Mouse (Mus musculus) E14TG2a.4 (cell line): ENCODE data around the gene Tnnt2.
A peak's percentile ranks its signal among the peaks of the same experiment; 100 is the strongest.

Source experiments
- H3K27me3 ChIP-seq: 2 replicates; pipeline ENCODE4 v1.6.1; 2014; ENCODE audit warnings: low read length, control low read depth; ENCODE audit not compliant: insufficient read depth
- H3K36me3 ChIP-seq: 2 replicates; pipeline ENCODE4 v1.6.1; 2014; ENCODE audit warnings: low read length, control low read depth; ENCODE audit not compliant: insufficient read depth
- H3K4me1 ChIP-seq: replicated peaks from 2 replicates; pipeline ENCODE4 v1.6.1; 2014; ENCODE audit warnings: low read depth, low read length, control low read depth
- H3K4me3 ChIP-seq: replicated peaks from 2 replicates; pipeline ENCODE4 v1.5.1; 2014; ENCODE audit warnings: mild to moderate bottlenecking, low read length
- H3K9me3 ChIP-seq: 2 replicates; pipeline ENCODE4 v1.6.1; 2014; ENCODE audit warnings: low read length, control low read depth
- CTCF ChIP-seq: conservative IDR thresholded peaks from 2 replicates; pipeline ENCODE4 v1.5.1; 2014; ENCODE audit warnings: low read length
- NANOG ChIP-seq: IDR thresholded peaks from 2 replicates; pipeline ENCODE4 v1.6.1; 2014; ENCODE audit warnings: borderline replicate concordance, low read length, mixed read lengths
- POU5F1 ChIP-seq: IDR thresholded peaks from 2 replicates; pipeline ENCODE4 v1.6.1; 2014; ENCODE audit warnings: low read length, borderline replicate concordance

Gene Tnnt2

DNA sequence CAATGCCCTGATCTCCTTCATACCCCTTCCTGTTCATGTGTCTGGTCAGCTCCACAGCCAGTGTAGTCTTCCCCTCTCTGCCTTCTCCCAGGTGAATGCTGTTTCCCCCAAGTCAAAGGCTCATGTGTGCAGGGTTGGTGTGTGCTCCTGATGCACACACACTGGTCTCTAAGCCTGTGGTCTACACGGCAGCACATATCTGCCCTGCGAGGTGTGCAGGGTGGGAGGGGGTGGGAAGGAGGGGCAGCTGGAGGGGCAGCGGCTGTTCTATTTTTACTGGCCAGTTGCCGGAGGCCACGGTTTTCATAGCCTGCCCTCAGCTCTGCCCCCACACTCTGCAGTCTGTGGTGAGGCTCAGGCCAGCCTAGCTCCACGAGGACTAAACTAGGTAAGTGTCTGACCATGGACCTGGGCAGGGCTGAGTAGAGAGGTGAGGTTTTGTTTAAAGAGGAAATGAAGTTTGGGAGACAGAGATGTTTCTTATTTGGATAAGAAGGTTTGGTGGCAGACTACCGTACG, 37.0 kb upstream of the Tnnt2 start:
- Histone ChIP-seq H3K9me3 (peaks cover 12% of the 10 kb centered on the region), H3K27me3 (peaks cover 35% of the 10 kb centered on the region), H3K4me3 (no peak overlapping the region), H3K36me3 (no peaks in the 10 kb centered on the region), H3K4me1 (peaks cover 19% of the 10 kb centered on the region)
- TF ChIP-seq POU5F1 (no peak), CTCF (no peak), NANOG (no peak)

- Histone ChIP-seq H3K4me3 (no peak overlapping the region), H3K4me1 (peaks cover 12% of the 10 kb centered on the region), H3K36me3 (no peaks in the 10 kb centered on the region), H3K27me3 (peaks cover 36% of the 10 kb centered on the region), H3K9me3 (peaks cover 12% of the 10 kb centered on the region)
- TF ChIP-seq CTCF (no peak), POU5F1 (no peak), NANOG (no peak)
Measured at GRCm38 (mm10) chr1:135800192-135800950, 35.8 kb upstream of the Tnnt2 start.

DNA sequence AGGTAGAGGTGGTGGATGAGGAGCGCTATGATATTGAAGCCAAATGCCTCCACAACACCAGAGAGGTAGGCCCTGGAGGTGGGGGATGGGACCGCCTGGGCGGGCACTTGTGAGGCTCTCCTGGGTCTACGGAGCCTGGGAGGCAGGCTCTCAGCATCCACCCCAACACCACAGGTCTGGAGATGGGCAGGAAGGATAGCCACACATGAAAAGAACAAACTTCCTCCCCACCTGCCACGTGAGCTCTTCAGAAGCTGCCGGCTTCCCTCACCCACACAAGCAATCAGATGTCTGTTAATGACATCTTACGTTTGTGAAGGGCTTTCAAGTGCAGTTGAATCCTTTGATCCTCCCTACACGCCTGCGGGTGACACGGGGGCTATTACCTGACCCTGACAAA, 28.6 kb upstream of the Tnnt2 start:
- H3K36me3 ChIP-seq: no peaks in the 10 kb centered on the region
- H3K27me3 ChIP-seq: peaks cover 22% of the 10 kb centered on the region
- H3K9me3 ChIP-seq: no peaks in the 10 kb centered on the region
- peaks cover 39% of the 10 kb centered on the region for H3K4me1 ChIP-seq
- H3K4me3 ChIP-seq: 0 out of 2 replicates have a peak overlapping the region, but pooled peaks have one; percentile 17
- TF ChIP-seq CTCF (no peak), POU5F1 (no peak), NANOG (no peak)

DNA sequence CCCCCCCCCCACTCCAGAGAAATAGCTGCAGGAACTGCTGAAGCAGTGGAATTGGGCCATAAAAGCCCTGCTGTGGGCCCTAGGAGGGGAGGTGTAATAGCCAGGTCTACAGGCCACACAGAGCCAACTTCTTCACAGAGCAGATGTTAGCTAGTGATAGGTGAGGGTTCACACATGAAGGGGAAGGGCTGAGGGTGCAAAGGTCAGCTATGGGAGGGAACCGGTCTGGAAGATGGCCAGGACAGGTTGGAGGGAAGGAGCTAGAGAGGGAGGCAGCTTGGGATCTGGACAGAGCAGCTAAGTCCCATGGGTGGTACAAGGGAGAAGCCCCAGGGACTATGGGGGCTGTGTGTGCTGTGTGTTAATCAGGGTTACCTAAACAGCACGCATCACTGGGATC, 26.0 kb upstream of the Tnnt2 start:
- H3K36me3 ChIP-seq: no peaks in the 10 kb centered on the region
- TF ChIP-seq POU5F1 (no peak), NANOG (no peak), CTCF (no peak)
- H3K9me3 ChIP-seq: no peaks in the 10 kb centered on the region
- H3K4me3 ChIP-seq: no peak overlapping the region
- H3K27me3 ChIP-seq: peaks cover 20% of the 10 kb centered on the region
- H3K4me1 ChIP-seq: peaks cover 55% of the 10 kb centered on the region

DNA sequence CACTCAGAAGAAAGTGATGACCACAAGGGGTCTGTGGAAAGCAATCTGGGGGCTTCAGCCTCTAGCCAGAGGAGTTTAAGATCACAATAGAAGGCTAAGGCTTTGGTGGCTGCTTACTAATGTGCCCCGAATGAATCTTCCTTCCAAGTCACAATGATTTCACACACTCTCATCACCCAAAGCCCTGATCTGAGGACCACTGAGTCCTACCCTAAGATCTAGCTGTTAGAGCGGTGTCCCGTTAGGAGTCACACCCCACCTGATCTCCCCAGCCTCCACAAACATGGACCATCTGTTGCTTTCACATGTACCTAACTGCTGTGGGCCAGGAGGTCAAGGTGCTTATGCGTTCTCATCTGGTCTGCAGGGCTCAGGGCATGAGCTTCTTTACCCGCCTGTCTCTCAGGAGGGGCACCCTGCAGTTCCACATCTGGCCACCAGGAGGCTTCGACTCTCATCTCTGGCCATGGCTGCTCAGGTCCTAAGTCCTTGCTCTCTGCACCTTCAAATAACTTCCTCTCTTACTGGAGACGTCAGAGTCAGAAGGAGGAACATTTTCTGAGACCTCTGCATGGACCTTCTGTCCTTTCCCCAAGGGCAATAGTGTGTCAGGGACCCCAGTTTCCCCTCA, 25.0 kb upstream of the Tnnt2 start:
- TF ChIP-seq NANOG (no peak), CTCF (peak; percentile 100)
- Histone ChIP-seq H3K4me3 (no peak overlapping the region), H3K36me3 (no peaks in the 10 kb centered on the region), H3K9me3 (no peaks in the 10 kb centered on the region), H3K27me3 (peaks cover 29% of the 10 kb centered on the region), H3K4me1 (peaks cover 50% of the 10 kb centered on the region)

GRCm38 (mm10) chr1:135812205-135812604, 23.9 kb upstream of the Tnnt2 start:
- H3K9me3 ChIP-seq: no peaks in the 10 kb centered on the region
- peaks cover 46% of the 10 kb centered on the region for H3K4me1 ChIP-seq
- H3K4me3 ChIP-seq: no peak overlapping the region
- peaks cover 39% of the 10 kb centered on the region for H3K27me3 ChIP-seq
- no peak for TF ChIP-seq CTCF
- no peak for TF ChIP-seq POU5F1
- TF ChIP-seq NANOG: no peak
- H3K36me3 ChIP-seq: no peaks in the 10 kb centered on the region

DNA sequence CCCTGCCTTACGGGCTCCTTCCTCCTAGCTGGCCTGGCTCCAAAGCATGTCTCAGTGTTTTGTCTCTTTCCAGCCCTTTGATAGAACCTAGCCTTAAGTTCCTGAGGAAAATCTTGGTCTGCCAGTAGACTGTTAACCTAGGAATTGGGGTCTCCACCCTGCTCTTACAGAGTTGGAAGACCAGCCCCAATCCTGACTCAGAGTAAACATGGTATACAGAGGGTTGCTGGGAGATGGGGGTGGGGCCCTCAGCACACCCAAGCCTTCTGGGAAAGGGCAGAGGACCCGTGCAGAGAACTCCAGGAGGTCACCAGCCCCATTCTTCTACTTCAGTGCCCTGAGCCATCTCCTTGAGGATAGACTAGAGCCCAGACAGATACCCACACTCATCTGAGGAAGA, 23.5 kb upstream of the Tnnt2 start:
- Histone ChIP-seq H3K27me3 (peaks cover 44% of the 10 kb centered on the region), H3K4me3 (peak overlapping the region; percentile 53; the same call in 1 of the 2 replicates), H3K36me3 (no peaks in the 10 kb centered on the region), H3K4me1 (peaks cover 44% of the 10 kb centered on the region), H3K9me3 (no peaks in the 10 kb centered on the region)
- TF ChIP-seq CTCF (no peak), POU5F1 (no peak), NANOG (no peak)

DNA sequence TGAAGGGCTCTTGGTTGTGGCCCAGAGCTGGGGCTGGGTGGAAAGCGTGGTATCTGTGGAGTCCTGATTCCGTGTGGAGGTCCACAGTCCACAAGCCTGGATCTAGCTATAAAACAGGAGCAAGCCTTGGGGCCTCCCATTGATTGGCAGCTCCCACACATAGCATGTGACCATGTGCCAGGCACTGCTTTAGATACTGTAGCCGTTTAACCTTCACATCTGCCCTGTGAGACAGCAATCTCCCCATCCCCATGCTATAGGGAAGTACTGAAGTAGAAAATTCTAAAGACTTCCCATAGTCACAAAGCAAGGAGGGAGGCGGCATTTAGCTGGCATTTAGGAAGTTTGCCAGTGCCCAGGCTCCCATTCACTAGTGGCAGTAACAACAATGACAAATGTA, 23.1 kb upstream of the Tnnt2 start:
- Histone ChIP-seq H3K9me3 (no peaks in the 10 kb centered on the region), H3K27me3 (peaks cover 48% of the 10 kb centered on the region), H3K4me1 (peaks cover 44% of the 10 kb centered on the region), H3K36me3 (no peaks in the 10 kb centered on the region), H3K4me3 (peak overlapping the region; percentile 53; the same call in 1 of the 2 replicates)
- TF ChIP-seq POU5F1 (no peak), NANOG (no peak), CTCF (no peak)
